Mouse (Mus musculus) ZHBTc4 (cell line): ENCODE measurements at regions not wholly inside any gene's neighbourhood (a gene's known extent, or its start where the extent isn't known, plus 50 kb on each side); places are given as distances from the start of the nearest gene placed in this dataset.

Experiments used
- DNase-seq: peaks from one replicate; pipeline ENCODE4 v3.0.0-alpha.2; 2011; ENCODE audit warnings: low read depth, low spot score

- no peak for DNase-seq
Measured at GRCm38 (mm10) chr9:101807249-101807648, 54.4 kb upstream of the 9630041A04Rik start.

GRCm38 (mm10) chr9:101796718-101797117 lies 64.9 kb upstream of the 9630041A04Rik start:
- no peak for DNase-seq

GRCm38 (mm10) chr9:101796063-101796462 lies 65.6 kb upstream of the 9630041A04Rik start:
- no peak for DNase-seq

GRCm38 (mm10) chr9:101795436-101795835 lies 66.2 kb upstream of the 9630041A04Rik start:
- DNase-seq, result no peak

- DNase-seq, result no peak
Measured at GRCm38 (mm10) chr9:101790936-101791335, 70.7 kb upstream of the 9630041A04Rik start.

GRCm38 (mm10) chr9:101740949-101741605 lies 120.6 kb upstream of the 9630041A04Rik start:
- DNase-seq, result no peak

GRCm38 (mm10) chr9:101739322-101739721 lies 122.3 kb upstream of the 9630041A04Rik start:
- no peak for DNase-seq

GRCm38 (mm10) chr9:101734271-101734670 lies 127.4 kb upstream of the 9630041A04Rik start:
- no peak for DNase-seq

GRCm38 (mm10) chr9:101733611-101734225 lies 127.9 kb upstream of the 9630041A04Rik start:
- DNase-seq, result no peak

GRCm38 (mm10) chr9:101730136-101730535 lies 131.5 kb upstream of the 9630041A04Rik start:
- no peak for DNase-seq

- DNase-seq, result peak; percentile 16
Measured at GRCm38 (mm10) chr9:101717911-101718310, 143.7 kb upstream of the 9630041A04Rik start.

GRCm38 (mm10) chr9:101716326-101716725 lies 145.3 kb upstream of the 9630041A04Rik start:
- no peak for DNase-seq

- DNase-seq, result no peak
Measured at GRCm38 (mm10) chr9:101714805-101715204, 146.8 kb upstream of the 9630041A04Rik start.

- no peak for DNase-seq
Measured at GRCm38 (mm10) chr9:101710611-101711071, 151.0 kb upstream of the 9630041A04Rik start.

GRCm38 (mm10) chr9:101700368-101700767 lies 161.3 kb upstream of the 9630041A04Rik start:
- no peak for DNase-seq

- DNase-seq, result no peak
Measured at GRCm38 (mm10) chr9:101694054-101694453, 167.6 kb upstream of the 9630041A04Rik start.

GRCm38 (mm10) chr9:101691336-101691735 lies 170.3 kb upstream of the 9630041A04Rik start:
- no peak for DNase-seq

- no peak for DNase-seq
Measured at GRCm38 (mm10) chr9:101690916-101691315, 170.7 kb upstream of the 9630041A04Rik start.

GRCm38 (mm10) chr9:101690402-101690861 lies 171.2 kb upstream of the 9630041A04Rik start:
- peak; percentile 14 for DNase-seq

- peak; percentile 76 for DNase-seq
Measured at GRCm38 (mm10) chr9:101689532-101690401, 171.9 kb upstream of the 9630041A04Rik start.

GRCm38 (mm10) chr9:101687226-101687625 lies 174.4 kb upstream of the 9630041A04Rik start:
- no peak for DNase-seq

- no peak for DNase-seq
Measured at GRCm38 (mm10) chr9:101677563-101677962, 184.1 kb upstream of the 9630041A04Rik start.
